Mouse (Mus musculus) hematopoietic stem cell, adult 5-6 weeks (primary cell): Measurements from ENCODE around the gene Zfp456. TPM values are rescaled to one million over a fixed set of nuclear protein-coding genes. Genes with fewer than 3 reads are reported as not detected.

Source experiments
- total RNA-seq: library from RNA; stranded (forward); fragments of 172-1452, 232-1000 nt; gene quantifications from 2 replicates; pipeline ENCODE4 v1.2.3, GENCODE M21; 2017

Gene Zfp456
- total RNA-seq, 1 experiment from 2014 or later = 6.1 TPM

Other genes with a start within 250 kb of the Zfp456 start
- 10.2 and 13.9 TPM in 2 replicates for gene Rsl1, start 202.6 kb downstream of the Zfp456 start, total RNA-seq
- gene Zfp455, start 181.3 kb downstream of the Zfp456 start, total RNA-seq = 4.4 and 6.6 TPM in 2 replicates
- 3.6 and 5.8 TPM in 2 replicates for gene Zfp458, start 97.3 kb downstream of the Zfp456 start, total RNA-seq
- gene Zfp457, start 69.3 kb downstream of the Zfp456 start, total RNA-seq = 1.5 TPM in 1 of 2 replicates, not detected in the other
- gene Zfp595, start 43.2 kb downstream of the Zfp456 start, total RNA-seq = 10.0 and 10.1 TPM in 2 replicates
- gene Gm28044, start 15.3 kb downstream of the Zfp456 start, total RNA-seq = 7.3 and 13.3 TPM in 2 replicates
- 8.2 and 11.0 TPM in 2 replicates for gene Zfp953, start 15.2 kb downstream of the Zfp456 start, total RNA-seq
- gene Gm28041, start 77 bp downstream of the Zfp456 start, total RNA-seq = 3.2 and 3.8 TPM in 2 replicates
- gene Zfp429, start 24.0 kb upstream of the Zfp456 start, total RNA-seq = 7.4 and 13.6 TPM in 2 replicates
- 3.0 and 16.1 TPM in 2 replicates for gene Zfp459, start 45.6 kb upstream of the Zfp456 start, total RNA-seq
- 19.6 and 21.8 TPM in 2 replicates for gene Zfp874a, start 75.8 kb upstream of the Zfp456 start, total RNA-seq
- gene Zfp874b, start 108.4 kb upstream of the Zfp456 start, total RNA-seq = 9.2 and 14.7 TPM in 2 replicates
- gene Zfp58, start 124.7 kb upstream of the Zfp456 start, total RNA-seq = 9.8 and 22.2 TPM in 2 replicates
- not detected in 2 replicates for gene Gm26965, start 150.3 kb upstream of the Zfp456 start, total RNA-seq
- 27.1 and 31.8 TPM in 2 replicates for gene Zfp87, start 150.4 kb upstream of the Zfp456 start, total RNA-seq
- gene Zfp748, start 178.0 kb upstream of the Zfp456 start, total RNA-seq = 13.8 and 34.3 TPM in 2 replicates
- gene Zfp729b, start 233.9 kb upstream of the Zfp456 start, total RNA-seq = 23.4 and 31.7 TPM in 2 replicates